In the genomic region with DNA sequence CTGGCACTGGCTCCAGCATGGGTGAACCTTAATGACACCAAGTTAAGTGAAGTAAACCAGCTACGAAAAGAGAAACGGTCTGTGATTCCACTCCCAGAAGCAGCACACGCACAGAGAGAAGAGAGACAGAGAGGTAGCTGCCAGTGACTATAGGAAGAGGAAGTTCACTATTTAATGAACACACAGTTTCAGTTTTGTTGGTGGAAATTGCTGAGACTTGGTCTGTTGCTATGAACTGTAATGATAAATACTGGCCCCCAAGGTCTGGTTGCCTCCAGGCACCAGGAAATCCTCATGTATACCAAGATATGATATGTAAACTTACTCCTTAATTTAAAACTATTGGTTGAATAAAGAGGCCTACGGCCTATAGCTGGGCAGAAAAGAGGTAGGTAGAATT, we compare ENCODE assay signal across 1 mouse cellular context.
TF ChIP-seq lines count a peak whose summit lies in the region.

No protein-coding gene starts in this region.

TF ChIP-seq in MEL, 35 proteins besides CTCF, POLR2A, EP300 and RAD21 (continued from another document):
- no peak for TF ChIP-seq BHLHE40 (IDR thresholded peaks at IDR 0.05; ENCODE audit: borderline replicate concordance, low read depth, low read length)
- TF ChIP-seq GABPA (IDR thresholded peaks at IDR 0.05; ENCODE audit: low read depth, low read length), result no peak
- no peak for TF ChIP-seq TAL1 (IDR thresholded peaks at IDR 0.05; ENCODE audit: low read length)
- TF ChIP-seq ZC3H11A (IDR thresholded peaks at IDR 0.05; ENCODE audit: low read depth, low read length), result no peak
- no peak for TF ChIP-seq NRF1 (IDR thresholded peaks at IDR 0.05; ENCODE audit: insufficient read depth, low read depth, low read length, poor library complexity, severe bottlenecking)
- no peak for TF ChIP-seq MEF2A (IDR thresholded peaks at IDR 0.05; ENCODE audit: extremely low read depth, insufficient replicate concordance, low read depth, low read length, poor library complexity, severe bottlenecking)
- TF ChIP-seq SMC3 (IDR thresholded peaks at IDR 0.05; ENCODE audit: low read depth, low read length), result no peak
- TF ChIP-seq MYB (IDR thresholded peaks at IDR 0.05; ENCODE audit: low read depth, low read length), result no peak
- no peak for TF ChIP-seq UBTF (IDR thresholded peaks at IDR 0.05; ENCODE audit: borderline replicate concordance, insufficient read depth, low read depth, low read length)
- no peak for TF ChIP-seq USF1 (IDR thresholded peaks at IDR 0.05; ENCODE audit: low read depth, low read length)
- TF ChIP-seq ZNF384 (IDR thresholded peaks at IDR 0.05; ENCODE audit: low read depth, low read length), result no peak
- no peak for TF ChIP-seq JUND (IDR thresholded peaks at IDR 0.05; ENCODE audit: low read depth, low read length)
- no peak; the same call in 1 of the 2 replicates for TF ChIP-seq ZMIZ1 (IDR thresholded peaks at IDR 0.05; ENCODE audit: low read depth, low read length)
- no peak for TF ChIP-seq ZKSCAN1 (IDR thresholded peaks at IDR 0.05; ENCODE audit: low read depth, low read length)
- TF ChIP-seq GATA1 (IDR thresholded peaks at IDR 0.05; ENCODE audit: low read depth, low read length), result no peak
- peak; percentile 72; the same call in 1 of the 2 replicates for TF ChIP-seq MXI1 (IDR thresholded peaks at IDR 0.05; ENCODE audit: low read depth, low read length)
- TF ChIP-seq TCF12 (IDR thresholded peaks at IDR 0.05; ENCODE audit: low read depth, low read length), result peak; percentile 26; the same call in 1 of the 2 replicates
- peak; percentile 60; the same call in 1 of the 2 replicates for TF ChIP-seq MYC (IDR thresholded peaks at IDR 0.05; ENCODE audit: low read depth, low read length)
- 0 out of 2 replicates have a peak, but pooled peaks have one; percentile 47 for TF ChIP-seq RCOR1 (IDR thresholded peaks at IDR 0.05; ENCODE audit: low read depth, low read length)
- peak; percentile 33; the same call in 1 of the 2 replicates for TF ChIP-seq MAX (IDR thresholded peaks at IDR 0.05; ENCODE audit: low read length)
- TF ChIP-seq POLR2AphosphoS2 (IDR thresholded peaks at IDR 0.05; ENCODE audit: low read length), result peak; percentile 67; the same call in 1 of the 2 replicates
- TF ChIP-seq CHD2 (IDR thresholded peaks at IDR 0.05; ENCODE audit: low read length), result no peak
